Mouse (Mus musculus): ENCODE data around the gene Hsdl1. TPM values are rescaled to one million over a fixed set of nuclear protein-coding genes. Genes with fewer than 3 reads are reported as not detected.

Gene Hsdl1
- polyA plus RNA-seq, 1 experiment: 29.9 TPM

DNA sequence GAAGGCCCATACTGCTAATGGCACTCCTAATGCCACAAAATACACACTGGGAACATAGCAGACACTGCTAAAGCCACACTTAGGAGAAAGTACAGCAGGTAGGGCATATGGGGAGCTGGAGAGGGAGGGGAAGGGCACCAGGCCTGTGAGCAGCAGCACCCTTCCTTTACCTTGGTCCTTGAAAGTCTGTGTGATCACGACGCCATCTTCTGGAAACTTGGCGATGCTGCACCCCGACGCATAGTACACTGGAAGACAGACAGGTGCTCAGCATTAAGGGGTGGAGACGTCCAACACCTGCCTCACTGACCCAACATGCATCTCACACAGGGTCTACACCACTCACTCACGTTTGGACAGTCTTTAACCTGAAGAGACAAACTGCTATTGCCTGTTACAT lies 54.9 kb downstream of the Hsdl1 start:
- Histone ChIP-seq H3K4me1 (ENCODE audit: control insufficient read depth, insufficient read depth, insufficient read length) (no peaks in the 10 kb centered on the region), H3K4me3 (ENCODE audit: extremely low read depth, insufficient read depth, insufficient read length) (no peak overlapping the region), H3K27me3 (ENCODE audit: control insufficient read depth, insufficient read depth, low read length) (no peaks in the 10 kb centered on the region), H3K27ac (ENCODE audit: insufficient read depth, low read length) (no peak overlapping the region), H3K36me3 (ENCODE audit: control insufficient read depth, insufficient read depth, low read length) (peaks cover 73% of the 10 kb centered on the region)
- TF ChIP-seq CTCF (IDR thresholded peaks at IDR 0.05; ENCODE audit: extremely low read depth, insufficient read depth, insufficient read length, insufficient replicate concordance) (0 out of 2 replicates have a peak, but pooled peaks have one; percentile 7), POLR2A (IDR thresholded peaks at IDR 0.05; ENCODE audit: low read depth, low read length) (no peak)
- DNase-seq (ENCODE audit: low read depth in 1 of 2, low spot score in 2 of 2): no peak
- 93% methylated on average over 7 of the region's 7 CpGs for WGBS

DNA sequence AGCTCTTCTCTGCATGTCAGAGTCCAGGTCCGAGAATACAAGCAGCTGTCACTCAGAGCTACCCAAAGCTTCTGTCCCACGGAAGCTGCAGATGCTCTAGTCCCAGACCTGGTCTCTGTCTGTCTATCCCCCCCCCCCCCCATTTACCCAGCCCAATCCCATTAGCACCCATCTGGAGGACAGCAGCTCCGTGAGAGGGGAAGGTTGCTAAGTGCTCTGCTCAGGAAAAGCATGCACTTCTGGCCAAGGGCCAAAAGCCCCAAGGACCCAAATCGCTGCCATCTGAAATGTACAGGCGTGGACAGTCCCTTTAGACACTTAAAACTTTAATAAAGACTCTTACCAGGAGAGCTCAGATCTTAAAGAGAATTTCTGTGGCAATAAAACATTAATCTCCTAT lies 58.3 kb downstream of the Hsdl1 start:
- Histone ChIP-seq H3K27ac (ENCODE audit: insufficient read depth, low read length) (no peak overlapping the region), H3K27me3 (ENCODE audit: control insufficient read depth, insufficient read depth, low read length) (no peaks in the 10 kb centered on the region), H3K36me3 (ENCODE audit: control insufficient read depth, insufficient read depth, low read length) (peaks cover 75% of the 10 kb centered on the region), H3K4me1 (ENCODE audit: control insufficient read depth, insufficient read depth, insufficient read length) (no peaks in the 10 kb centered on the region), H3K4me3 (ENCODE audit: extremely low read depth, insufficient read depth, insufficient read length) (no peak overlapping the region)
- WGBS: 90% methylated on average over 5 of the region's 5 CpGs
- DNase-seq (ENCODE audit: low read depth in 1 of 2, low spot score in 2 of 2): no peak
- TF ChIP-seq POLR2A (IDR thresholded peaks at IDR 0.05; ENCODE audit: low read depth, low read length) (no peak), CTCF (IDR thresholded peaks at IDR 0.05; ENCODE audit: extremely low read depth, insufficient read depth, insufficient read length, insufficient replicate concordance) (no peak)

DNA sequence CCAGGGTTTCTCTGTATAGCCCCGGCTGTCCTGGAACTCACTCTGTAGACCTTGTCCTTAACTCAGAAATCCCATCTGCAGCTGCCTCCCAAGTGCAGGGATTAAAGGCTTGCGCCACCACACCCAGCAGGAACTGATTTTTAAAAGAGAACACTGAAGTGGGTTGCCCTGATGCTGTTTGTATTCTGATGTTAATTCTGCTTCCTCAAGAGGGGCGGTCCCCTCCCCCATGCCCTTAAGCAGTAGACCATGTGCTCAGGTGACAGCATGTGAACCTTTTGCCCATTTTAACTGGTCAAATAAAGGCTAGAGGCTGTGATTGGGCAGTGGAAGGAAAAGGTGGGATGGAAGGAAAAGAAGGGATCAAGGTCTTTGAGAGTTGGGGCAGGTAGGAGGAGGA lies 59.2 kb downstream of the Hsdl1 start:
- Histone ChIP-seq H3K4me1 (ENCODE audit: control insufficient read depth, insufficient read depth, insufficient read length) (no peaks in the 10 kb centered on the region), H3K4me3 (ENCODE audit: extremely low read depth, insufficient read depth, insufficient read length) (no peak overlapping the region), H3K36me3 (ENCODE audit: control insufficient read depth, insufficient read depth, low read length) (peaks cover 72% of the 10 kb centered on the region), H3K27ac (ENCODE audit: insufficient read depth, low read length) (no peak overlapping the region), H3K27me3 (ENCODE audit: control insufficient read depth, insufficient read depth, low read length) (no peaks in the 10 kb centered on the region)
- whole genome bisulfite sequencing: 94% methylated on average over 3 of the region's 3 CpGs
- no peak for DNase-seq (ENCODE audit: low read depth in 1 of 2, low spot score in 2 of 2)
- TF ChIP-seq POLR2A (IDR thresholded peaks at IDR 0.05; ENCODE audit: low read depth, low read length) (no peak), CTCF (IDR thresholded peaks at IDR 0.05; ENCODE audit: extremely low read depth, insufficient read depth, insufficient read length, insufficient replicate concordance) (no peak)

DNA sequence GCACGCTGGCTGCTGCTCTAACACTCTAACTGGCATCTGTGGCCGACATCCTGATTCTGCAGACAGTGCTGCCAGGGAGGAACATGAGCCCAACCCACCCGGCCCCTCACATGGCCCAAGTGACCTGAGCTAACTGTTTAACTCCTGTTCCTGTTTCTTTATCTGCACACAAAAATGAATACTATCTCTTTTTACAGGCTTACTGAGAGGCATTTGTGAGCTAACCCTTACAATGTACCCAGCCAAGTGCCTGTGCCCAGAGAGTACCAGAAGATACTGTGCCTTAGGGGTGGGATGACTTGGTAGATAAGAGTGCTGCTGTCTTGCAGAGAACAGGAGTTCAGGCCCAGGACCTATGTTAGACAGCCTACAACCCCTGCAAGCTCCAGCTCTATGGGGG lies 60.0 kb downstream of the Hsdl1 start:
- Histone ChIP-seq H3K4me3 (ENCODE audit: extremely low read depth, insufficient read depth, insufficient read length) (no peak overlapping the region), H3K27ac (ENCODE audit: insufficient read depth, low read length) (no peak overlapping the region), H3K36me3 (ENCODE audit: control insufficient read depth, insufficient read depth, low read length) (peaks cover 71% of the 10 kb centered on the region), H3K27me3 (ENCODE audit: control insufficient read depth, insufficient read depth, low read length) (no peaks in the 10 kb centered on the region), H3K4me1 (ENCODE audit: control insufficient read depth, insufficient read depth, insufficient read length) (no peaks in the 10 kb centered on the region)
- no peak for DNase-seq (ENCODE audit: low read depth in 1 of 2, low spot score in 2 of 2)
- WGBS: 89% methylated on average over 3 of the region's 3 CpGs
- TF ChIP-seq POLR2A (IDR thresholded peaks at IDR 0.05; ENCODE audit: low read depth, low read length) (no peak), CTCF (IDR thresholded peaks at IDR 0.05; ENCODE audit: extremely low read depth, insufficient read depth, insufficient read length, insufficient replicate concordance) (no peak)

DNA sequence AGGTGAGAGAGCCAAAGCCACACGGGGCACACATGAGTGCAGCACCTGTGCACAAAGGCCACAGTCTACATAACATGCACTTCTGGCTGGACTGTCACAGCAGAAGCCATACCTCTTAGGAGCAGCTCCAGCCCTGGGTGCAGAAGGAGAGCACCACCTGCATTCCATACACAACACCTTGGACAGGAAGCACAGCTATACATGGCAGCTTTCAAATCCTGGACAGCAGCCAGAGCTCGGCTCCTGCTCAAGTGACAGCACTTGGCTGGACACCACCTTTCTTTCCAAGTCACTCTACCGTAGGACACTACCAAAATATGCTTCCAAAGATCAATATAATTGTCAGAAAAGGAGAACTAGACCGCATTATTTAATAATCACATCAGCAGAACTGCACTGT lies 61.6 kb downstream of the Hsdl1 start:
- H3K27ac ChIP-seq (ENCODE audit: insufficient read depth, low read length): no peak overlapping the region
- no peak overlapping the region for H3K4me3 ChIP-seq (ENCODE audit: extremely low read depth, insufficient read depth, insufficient read length)
- TF ChIP-seq CTCF (IDR thresholded peaks at IDR 0.05; ENCODE audit: extremely low read depth, insufficient read depth, insufficient read length, insufficient replicate concordance) (no peak), POLR2A (IDR thresholded peaks at IDR 0.05; ENCODE audit: low read depth, low read length) (no peak)
- no peak for DNase-seq (ENCODE audit: low read depth in 1 of 2, low spot score in 2 of 2)
- no peaks in the 10 kb centered on the region for H3K4me1 ChIP-seq (ENCODE audit: control insufficient read depth, insufficient read depth, insufficient read length)
- peaks cover 73% of the 10 kb centered on the region for H3K36me3 ChIP-seq (ENCODE audit: control insufficient read depth, insufficient read depth, low read length)
- WGBS: 92% methylated on average over 4 of the region's 4 CpGs
- no peaks in the 10 kb centered on the region for H3K27me3 ChIP-seq (ENCODE audit: control insufficient read depth, insufficient read depth, low read length)

Other genes starting within 250 kb of the Hsdl1 start
- 39.1 and 57.8 TPM in 2 replicates for gene Hsbp1, start 230.7 kb downstream of the Hsdl1 start, polyA plus RNA-seq (2012; rRNA removed)
- gene Mlycd, start 180.3 kb downstream of the Hsdl1 start, polyA plus RNA-seq (2012; rRNA removed): 17.8 and 23.6 TPM in 2 replicates
- gene Osgin1, start 141.1 kb downstream of the Hsdl1 start, polyA plus RNA-seq (2012; rRNA removed): 15.6 and 20.7 TPM in 2 replicates
- 0.23 and 0.27 TPM in 2 replicates for gene Necab2, start 128.5 kb downstream of the Hsdl1 start, polyA plus RNA-seq (2012; rRNA removed)
- gene Slc38a8, start 73.5 kb downstream of the Hsdl1 start, polyA plus RNA-seq (2012; rRNA removed): 0.13 and 0.29 TPM in 2 replicates
- gene Mbtps1, start 16.4 kb downstream of the Hsdl1 start, polyA plus RNA-seq (2012; rRNA removed): 40.5 and 48.5 TPM in 2 replicates
- not detected in 2 replicates for gene Dnaaf1, start 52 bp upstream of the Hsdl1 start, polyA plus RNA-seq (2012; rRNA removed)
- gene Taf1c, start 30.0 kb upstream of the Hsdl1 start, polyA plus RNA-seq (2012; rRNA removed): 28.7 and 37.1 TPM in 2 replicates
- not detected in 2 replicates for gene Adad2, start 37.6 kb upstream of the Hsdl1 start, polyA plus RNA-seq (2012; rRNA removed)
- gene Kcng4, start 60.5 kb upstream of the Hsdl1 start, polyA plus RNA-seq (2012; rRNA removed): 0.13 and 0.16 TPM in 2 replicates
- 5.8 and 11.8 TPM in 2 replicates for gene Wfdc1, start 91.2 kb upstream of the Hsdl1 start, polyA plus RNA-seq (2012; rRNA removed)
- 0.28 and 0.36 TPM in 2 replicates for gene Atp2c2, start 124.8 kb upstream of the Hsdl1 start, polyA plus RNA-seq (2012; rRNA removed)
- 4.8 and 6.2 TPM in 2 replicates for gene Tldc1, start 203.2 kb upstream of the Hsdl1 start, polyA plus RNA-seq (2012; rRNA removed)